Mouse (Mus musculus) liver, postnatal 0 days (tissue): Measurements from ENCODE around the gene Krt23. TPM values are rescaled to one million over a fixed set of nuclear protein-coding genes. Genes with fewer than 3 reads are reported as not detected.

Experiments used
- ATAC-seq: fragments of 200-750 bp; cut with Nextera tagmentation; 2 replicates; pipeline ENCODE4 v1.8.0; 2017; ENCODE audit warnings: mild to moderate bottlenecking, moderate library complexity
- DNase-seq: peaks from one replicate; pipeline ENCODE4 v3.0.0-alpha.2; 2016
- H3K27ac ChIP-seq: fragments of 300-500 bp; sonication (generic); 2 replicates; pipeline ENCODE4 v1.5.1; 2014; ENCODE audit warnings: antibody characterized with exemption, moderate library complexity, mild to moderate bottlenecking, low read depth
- H3K27me3 ChIP-seq: fragments of 300-500 bp; sonication (generic); 2 replicates; pipeline ENCODE4 v1.6.1; 2014; ENCODE audit warnings: low read length, control low read depth, mixed read lengths; ENCODE audit not compliant: insufficient read depth
- H3K36me3 ChIP-seq: fragments of 300-500 bp; sonication (generic); replicated peaks from 2 replicates; pipeline ENCODE4 v1.6.1; 2014; ENCODE audit warnings: mild to moderate bottlenecking, control low read depth, low read length, moderate library complexity, mixed read lengths; ENCODE audit not compliant: insufficient read depth
- H3K4me1 ChIP-seq: fragments of 300-500 bp; sonication (generic); 2 replicates; pipeline ENCODE4 v1.6.1; 2014; ENCODE audit warnings: antibody characterized with exemption, mild to moderate bottlenecking, control low read depth; ENCODE audit not compliant: insufficient read depth
- H3K4me2 ChIP-seq: fragments of 300-500 bp; sonication (generic); 2 replicates; pipeline ENCODE4 v1.6.1; 2014; ENCODE audit warnings: low read depth, mild to moderate bottlenecking, low read length, moderate library complexity, mixed read lengths
- H3K4me3 ChIP-seq: fragments of 300-500 bp; sonication (generic); 2 replicates; pipeline ENCODE4 v1.5.1; 2014; ENCODE audit warnings: low read depth, low read length
- H3K9ac ChIP-seq: fragments of 300-500 bp; sonication (generic); replicated peaks from 2 replicates; pipeline ENCODE4 v1.6.1; 2014; ENCODE audit warnings: mild to moderate bottlenecking, moderate library complexity
- H3K9me3 ChIP-seq: fragments of 300-500 bp; sonication (generic); 2 replicates; pipeline ENCODE4 v1.6.1; 2016; ENCODE audit warnings: mild to moderate bottlenecking, control low read depth, low read length, mixed read lengths
- CTCF ChIP-seq: sonication (generic); IDR thresholded peaks from 2 replicates; pipeline ENCODE4 v1.5.1; 2016; ENCODE audit warnings: antibody characterized with exemption, low read depth
- EP300 ChIP-seq: IDR thresholded peaks from 2 replicates; pipeline ENCODE4 v1.6.1; 2016; ENCODE audit warnings: antibody characterized with exemption, low read depth, mild to moderate bottlenecking
- WGBS: fragments of 180-500 bp; shearing (Covaris S2); extraction: QIAGEN DNeasy Blood & Tissue Kit; methylation state at CpG from one replicate; pipeline ENCODE4 v1.1.7; 2014; ENCODE audit not compliant: insufficient replicate concordance; 5-methylcytosine and 5-hydroxymethylcytosine counted together
- polyA plus RNA-seq: library from polyadenylated mRNA; unstranded; fragments of >200 nt; fragmentation: Nextera tagmentation; extraction: Ambion mirVana; gene quantifications from 2 replicates; pipeline ENCODE4 v1.2.1, GENCODE M21; 2015

The Krt23 gene
- polyA plus RNA-seq, 1 experiment from 2014 or later: 15.7 TPM

DNA sequence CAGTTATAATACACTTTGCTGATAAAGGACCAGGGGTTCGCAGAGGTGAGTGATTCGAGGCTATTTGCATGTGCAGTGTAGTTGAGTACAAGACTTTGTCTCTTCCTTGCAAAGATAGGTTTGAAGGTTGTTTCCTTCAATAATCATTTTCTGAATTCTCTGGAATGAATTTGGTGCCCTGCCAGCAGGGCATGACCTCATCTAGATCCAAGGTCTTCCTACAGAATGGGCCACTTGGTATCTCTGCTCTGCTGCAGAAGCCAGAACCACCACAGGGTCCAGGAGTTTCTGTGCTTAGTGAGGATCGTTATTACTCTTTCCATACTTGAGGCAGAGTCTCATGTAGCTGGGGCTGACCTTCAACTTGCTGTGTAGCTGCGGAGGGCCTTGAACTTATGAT lies 1.8 kb upstream of the Krt23 start:
- Histone ChIP-seq H3K27me3 (no peaks in the 10 kb centered on the region), H3K9ac (no peak overlapping the region), H3K4me1 (no peaks in the 10 kb centered on the region), H3K27ac (no peak overlapping the region), H3K4me3 (no peak overlapping the region), H3K36me3 (no peaks in the 10 kb centered on the region), H3K9me3 (no peaks in the 10 kb centered on the region), H3K4me2 (no peak overlapping the region)
- ATAC-seq (no peak), DNase-seq (no peak)
- TF ChIP-seq EP300 (no peak), CTCF (no peak)
- 72% methylated on average over 4 of the region's 4 CpGs for WGBS

DNA sequence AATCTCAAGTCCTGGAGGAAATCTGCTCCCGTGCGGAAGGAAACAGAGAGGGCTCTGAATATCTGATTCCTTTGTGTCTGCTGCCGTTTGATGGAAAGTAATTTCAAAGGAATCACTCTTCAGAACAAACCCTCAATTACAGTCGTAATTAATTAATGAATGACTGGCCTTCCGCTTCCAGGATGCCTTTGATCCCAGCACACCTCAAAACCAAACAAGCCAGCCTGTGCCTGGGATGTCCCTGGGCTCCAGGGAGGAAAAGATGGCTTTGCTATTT lies 575 bp upstream of the Krt23 start:
- H3K27ac ChIP-seq: no peak overlapping the region
- no peak for DNase-seq
- WGBS: 45% methylated on average over 5 of the region's 5 CpGs

DNA sequence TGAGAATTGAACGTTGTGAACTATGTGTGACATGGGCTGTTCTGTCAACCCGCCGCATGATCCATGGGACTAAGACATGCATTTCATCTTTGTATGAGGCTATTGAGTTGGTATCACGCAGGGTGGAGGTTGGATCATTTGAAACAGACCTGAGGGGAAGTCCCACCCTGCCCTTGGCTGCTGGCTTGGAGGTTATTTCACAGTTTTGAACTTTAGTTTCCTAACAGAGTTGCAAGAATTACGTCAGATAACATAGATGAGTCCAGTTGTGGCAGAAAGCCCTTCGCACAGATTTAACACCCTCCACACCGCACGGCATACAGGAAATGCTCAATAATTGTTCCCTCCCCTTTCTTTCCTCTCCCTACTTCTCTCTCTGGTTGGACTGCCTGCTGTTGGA lies 1.9 kb downstream of the Krt23 start:
- H3K4me3 ChIP-seq: no peak overlapping the region
- H3K9me3 ChIP-seq: no peaks in the 10 kb centered on the region
- H3K4me2 ChIP-seq: peak overlapping the region; percentile 50
- no peak overlapping the region for H3K9ac ChIP-seq
- no peaks in the 10 kb centered on the region for H3K27me3 ChIP-seq
- DNase-seq (peak; percentile 32), ATAC-seq (peak; percentile 87)
- TF ChIP-seq CTCF (no peak), EP300 (no peak)
- WGBS: 60% methylated on average over 8 of the region's 8 CpGs
- no peaks in the 10 kb centered on the region for H3K36me3 ChIP-seq
- peak overlapping the region; percentile 82 for H3K27ac ChIP-seq
- peaks cover 3% of the 10 kb centered on the region; the same call in 1 of the 2 replicates for H3K4me1 ChIP-seq

More for the DNA sequence above, 575 bp upstream of the Krt23 start:
- no peak for ATAC-seq
- Histone ChIP-seq H3K4me3 (no peak overlapping the region), H3K9me3 (no peaks in the 10 kb centered on the region), H3K27me3 (no peaks in the 10 kb centered on the region), H3K9ac (no peak overlapping the region), H3K36me3 (no peaks in the 10 kb centered on the region), H3K4me1 (peaks cover 2% of the 10 kb centered on the region; the same call in 1 of the 2 replicates), H3K4me2 (no peak overlapping the region)
- TF ChIP-seq CTCF (no peak), EP300 (no peak)

DNA sequence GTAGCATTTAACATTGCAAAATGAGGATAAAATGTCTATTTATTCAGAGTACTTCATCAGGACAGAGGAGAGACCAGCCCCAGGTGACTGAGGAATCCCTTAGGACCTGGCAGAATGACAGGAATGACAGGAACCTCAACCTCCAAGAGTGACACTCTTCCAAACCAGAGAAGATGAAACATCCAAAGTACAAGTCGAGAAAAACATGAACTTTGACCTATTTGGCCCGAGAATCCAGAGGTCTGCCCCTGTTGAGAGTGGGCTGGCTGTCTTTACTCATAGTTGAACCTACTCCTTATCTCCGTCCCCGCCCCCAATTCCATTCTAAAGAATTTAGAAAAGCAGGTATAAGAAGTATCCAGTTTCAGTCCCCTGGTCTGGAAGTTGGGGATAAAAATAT lies 2.3 kb downstream of the Krt23 start:
- Histone ChIP-seq H3K27ac (peak overlapping the region; percentile 82), H3K4me2 (peak overlapping the region; percentile 50; the same call in 1 of the 2 replicates), H3K27me3 (no peaks in the 10 kb centered on the region), H3K36me3 (no peaks in the 10 kb centered on the region), H3K4me1 (peaks cover 3% of the 10 kb centered on the region; the same call in 1 of the 2 replicates), H3K4me3 (no peak overlapping the region), H3K9me3 (no peaks in the 10 kb centered on the region), H3K9ac (no peak overlapping the region)
- WGBS: 56% methylated on average over 4 of the region's 4 CpGs
- peak; percentile 72 for ATAC-seq
- DNase-seq: peak; percentile 26
- no peak for TF ChIP-seq CTCF
- 0 out of 2 replicates have a peak, but pooled peaks have one; percentile 14 for TF ChIP-seq EP300

DNA sequence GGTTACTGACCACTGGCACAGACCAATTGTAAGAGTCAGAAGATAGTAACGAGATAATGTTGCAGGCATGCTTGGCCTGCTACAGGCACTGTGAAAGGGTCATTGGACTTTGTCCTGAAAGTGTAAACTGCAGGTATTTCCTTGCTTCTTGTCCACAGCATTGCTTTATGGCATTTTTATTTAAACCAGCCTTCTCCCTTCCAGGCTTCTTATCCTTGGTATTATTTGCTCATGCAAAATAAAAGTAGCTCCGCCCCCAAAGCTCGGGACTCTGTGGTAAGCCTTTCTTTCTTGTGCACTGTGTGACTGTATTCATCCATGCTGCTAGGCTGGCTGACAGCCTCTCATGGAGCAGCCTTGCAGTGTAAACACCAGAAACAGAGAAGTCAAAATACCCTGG lies 3.7 kb downstream of the Krt23 start:
- H3K9me3 ChIP-seq: no peaks in the 10 kb centered on the region
- no peak overlapping the region for H3K9ac ChIP-seq
- 59% methylated on average over 3 of the region's 3 CpGs for WGBS
- ATAC-seq: no peak
- no peak for DNase-seq
- H3K4me3 ChIP-seq: no peak overlapping the region
- H3K4me2 ChIP-seq: no peak overlapping the region
- TF ChIP-seq CTCF: no peak
- no peak for TF ChIP-seq EP300
- H3K36me3 ChIP-seq: no peaks in the 10 kb centered on the region
- H3K27ac ChIP-seq: 0 out of 2 replicates have a peak overlapping the region, but pooled peaks have one; percentile 82
- no peaks in the 10 kb centered on the region for H3K27me3 ChIP-seq
- peaks cover 3% of the 10 kb centered on the region; the same call in 1 of the 2 replicates for H3K4me1 ChIP-seq

DNA sequence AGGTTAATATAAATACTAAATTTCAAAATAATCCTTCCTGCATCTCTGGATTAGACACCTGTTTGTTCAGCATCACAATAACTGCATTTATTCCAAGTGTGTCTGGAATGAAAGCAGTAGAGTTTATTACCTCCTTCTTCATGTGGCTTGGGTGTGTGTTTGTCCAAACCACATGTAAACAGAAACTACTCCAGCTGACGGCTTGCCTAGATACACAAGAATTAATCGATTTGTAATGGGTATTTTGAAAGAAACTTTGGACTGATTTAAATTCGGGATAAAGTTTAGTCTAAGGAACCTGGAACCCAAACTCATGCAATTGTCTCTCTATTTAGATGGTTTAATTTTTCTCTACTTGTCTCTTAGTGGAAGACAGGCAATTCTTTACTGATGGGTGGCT lies 18.0 kb downstream of the Krt23 start:
- Histone ChIP-seq H3K4me3 (no peak overlapping the region), H3K36me3 (no peaks in the 10 kb centered on the region), H3K4me1 (no peaks in the 10 kb centered on the region), H3K27ac (no peak overlapping the region), H3K4me2 (no peak overlapping the region), H3K9me3 (no peaks in the 10 kb centered on the region), H3K9ac (no peak overlapping the region), H3K27me3 (no peaks in the 10 kb centered on the region)
- DNase-seq (no peak), ATAC-seq (peak; percentile 48; the same call in 1 of the 2 replicates)
- no peak for TF ChIP-seq CTCF
- TF ChIP-seq EP300: no peak
- WGBS: 59% methylated on average over 3 of the region's 3 CpGs

DNA sequence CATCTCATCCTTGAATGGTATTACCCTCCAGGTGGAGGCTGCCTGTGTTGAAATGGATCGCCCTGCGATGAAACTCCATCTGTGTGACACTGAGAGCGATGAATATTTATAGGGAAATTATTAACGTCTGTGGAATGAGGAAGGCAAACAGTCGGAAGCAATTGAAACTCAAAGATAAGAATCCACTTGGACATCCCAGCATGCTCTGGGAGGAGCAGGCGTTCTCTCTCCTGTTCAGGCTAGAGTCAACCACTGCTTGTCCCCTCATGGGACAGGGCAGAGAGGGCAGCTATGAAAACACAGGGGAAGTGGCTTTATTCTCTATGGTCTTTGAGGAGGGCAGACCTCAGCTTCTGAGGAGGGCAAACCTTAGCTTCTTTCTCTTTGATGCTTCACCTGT lies 19.5 kb downstream of the Krt23 start:
- no peak for ATAC-seq
- DNase-seq: no peak
- WGBS: 65% methylated on average over 6 of the region's 6 CpGs
- Histone ChIP-seq H3K27me3 (no peaks in the 10 kb centered on the region), H3K36me3 (no peaks in the 10 kb centered on the region), H3K4me2 (no peak overlapping the region), H3K9ac (no peak overlapping the region), H3K4me3 (no peak overlapping the region), H3K9me3 (no peaks in the 10 kb centered on the region), H3K4me1 (no peaks in the 10 kb centered on the region), H3K27ac (no peak overlapping the region)
- no peak for TF ChIP-seq EP300
- no peak for TF ChIP-seq CTCF
